Mouse (Mus musculus): ENCODE measurements around the gene Gramd4. TPM values are rescaled to one million over a fixed set of nuclear protein-coding genes. Genes with fewer than 3 reads are reported as not detected.
A peak's percentile ranks its signal among the peaks of the same experiment; 100 is the strongest.
"Not testable (repeated sequence)": the region's sequence is repeated elsewhere in the genome, so short reads cannot be mapped to it uniquely, and the experiment has no call there.

Gene Gramd4
- polyA plus RNA-seq, 1 experiment from 2014 or later: 18.7 TPM

DNA sequence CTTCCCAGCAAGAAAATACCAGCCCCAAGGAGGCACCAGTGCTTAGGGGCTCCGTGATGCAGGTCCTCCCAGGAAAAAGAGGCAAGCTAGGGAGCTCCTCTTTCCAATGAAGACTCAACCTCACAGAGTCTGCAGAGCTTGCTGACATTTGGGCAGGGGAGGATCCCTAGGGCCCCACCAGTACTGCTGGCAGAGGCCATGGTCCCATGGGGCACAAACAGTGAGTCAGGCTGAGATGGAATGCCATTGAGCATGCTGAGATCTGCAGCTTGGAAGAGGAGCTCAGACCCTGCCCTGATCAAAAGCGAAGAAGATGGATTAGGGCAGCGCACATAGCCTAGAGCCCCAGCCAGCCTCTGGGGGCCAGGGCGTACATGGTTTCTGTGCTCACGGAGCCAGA lies 16.1 kb upstream of the Gramd4 start:
- Histone ChIP-seq H3K36me3 (ENCODE audit: control insufficient read depth, insufficient read depth) (no peaks in the 10 kb centered on the region), H3K4me2 (ENCODE audit: low read depth, low read length) (no peak overlapping the region), H3K9me3 (replicated peaks; ENCODE audit: control insufficient read depth, low read length) (no peaks in the 10 kb centered on the region), H3K27me3 (ENCODE audit: control insufficient read depth, insufficient read depth, low read length) (peaks cover 15% of the 10 kb centered on the region), H3K27ac (ENCODE audit: low read length) (no peak overlapping the region), H3K4me3 (ENCODE audit: low read length) (no peak overlapping the region), H3K9ac (ENCODE audit: low read length) (no peak overlapping the region), H3K4me1 (ENCODE audit: control insufficient read depth, insufficient read depth, low read length) (no peaks in the 10 kb centered on the region)
- no peak for ATAC-seq (replicated peaks; ENCODE audit: extremely low read depth, insufficient read depth, low FRiP score)
- WGBS: 81% methylated on average over 5 of the region's 5 CpGs

DNA sequence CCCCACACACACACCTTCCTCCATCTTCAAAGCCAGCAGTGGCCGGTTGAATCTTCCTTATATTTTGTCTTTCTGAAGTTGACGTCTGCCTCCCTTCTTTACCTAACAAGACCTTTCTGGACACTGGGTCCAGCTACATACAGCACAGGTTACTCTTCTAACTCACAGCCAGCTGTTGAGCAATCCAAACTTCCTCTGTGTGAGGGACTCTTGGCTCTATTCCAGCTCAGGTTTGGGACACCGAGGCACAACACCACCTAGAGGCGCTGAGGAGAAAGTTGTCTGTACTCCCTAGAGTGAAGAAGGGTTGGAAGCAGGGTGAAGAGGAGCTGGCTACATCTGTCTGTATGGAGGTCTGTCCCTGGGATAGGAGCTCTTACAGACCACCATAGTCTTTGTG lies 15.1 kb upstream of the Gramd4 start:
- WGBS: 24% methylated on average over 4 of the region's 4 CpGs
- ATAC-seq (replicated peaks; ENCODE audit: extremely low read depth, insufficient read depth, low FRiP score): no peak
- Histone ChIP-seq H3K4me2 (ENCODE audit: low read depth, low read length) (no peak overlapping the region), H3K27ac (ENCODE audit: low read length) (no peak overlapping the region), H3K4me3 (ENCODE audit: low read length) (no peak overlapping the region), H3K4me1 (ENCODE audit: control insufficient read depth, insufficient read depth, low read length) (no peaks in the 10 kb centered on the region), H3K27me3 (ENCODE audit: control insufficient read depth, insufficient read depth, low read length) (peaks cover 15% of the 10 kb centered on the region), H3K36me3 (ENCODE audit: control insufficient read depth, insufficient read depth) (no peaks in the 10 kb centered on the region), H3K9me3 (replicated peaks; ENCODE audit: control insufficient read depth, low read length) (no peaks in the 10 kb centered on the region), H3K9ac (ENCODE audit: low read length) (no peak overlapping the region)

DNA sequence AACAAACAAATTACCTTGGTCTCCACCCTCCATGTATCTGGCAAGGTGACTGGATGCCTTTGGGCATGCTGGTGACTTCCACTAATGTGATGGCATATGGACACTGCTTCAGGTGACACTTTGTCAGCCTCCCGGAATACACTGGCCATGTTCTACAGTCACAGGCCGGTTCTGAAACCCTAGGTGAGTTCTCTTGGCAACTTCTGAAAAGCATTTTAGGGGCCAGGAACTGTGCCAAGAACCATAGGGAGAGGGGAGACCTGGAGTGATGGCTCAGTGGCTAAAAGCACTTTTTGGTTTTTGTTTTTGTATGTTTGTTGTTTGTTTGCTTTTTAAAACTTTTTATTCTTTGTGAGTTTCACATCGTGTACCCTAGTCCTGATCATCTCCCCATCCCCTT lies 8.0 kb upstream of the Gramd4 start:
- no peak for ATAC-seq (replicated peaks; ENCODE audit: extremely low read depth, insufficient read depth, low FRiP score)
- Histone ChIP-seq H3K4me3 (ENCODE audit: low read length) (no peak overlapping the region), H3K9ac (ENCODE audit: low read length) (no peak overlapping the region), H3K27me3 (ENCODE audit: control insufficient read depth, insufficient read depth, low read length) (peaks cover 3% of the 10 kb centered on the region; the same call in 1 of the 2 replicates), H3K4me1 (ENCODE audit: control insufficient read depth, insufficient read depth, low read length) (peaks cover 11% of the 10 kb centered on the region), H3K9me3 (replicated peaks; ENCODE audit: control insufficient read depth, low read length) (no peaks in the 10 kb centered on the region), H3K4me2 (ENCODE audit: low read depth, low read length) (no peak overlapping the region), H3K27ac (ENCODE audit: low read length) (no peak overlapping the region), H3K36me3 (ENCODE audit: control insufficient read depth, insufficient read depth) (no peaks in the 10 kb centered on the region)
- 80% methylated on average over 3 of the region's 3 CpGs for WGBS

DNA sequence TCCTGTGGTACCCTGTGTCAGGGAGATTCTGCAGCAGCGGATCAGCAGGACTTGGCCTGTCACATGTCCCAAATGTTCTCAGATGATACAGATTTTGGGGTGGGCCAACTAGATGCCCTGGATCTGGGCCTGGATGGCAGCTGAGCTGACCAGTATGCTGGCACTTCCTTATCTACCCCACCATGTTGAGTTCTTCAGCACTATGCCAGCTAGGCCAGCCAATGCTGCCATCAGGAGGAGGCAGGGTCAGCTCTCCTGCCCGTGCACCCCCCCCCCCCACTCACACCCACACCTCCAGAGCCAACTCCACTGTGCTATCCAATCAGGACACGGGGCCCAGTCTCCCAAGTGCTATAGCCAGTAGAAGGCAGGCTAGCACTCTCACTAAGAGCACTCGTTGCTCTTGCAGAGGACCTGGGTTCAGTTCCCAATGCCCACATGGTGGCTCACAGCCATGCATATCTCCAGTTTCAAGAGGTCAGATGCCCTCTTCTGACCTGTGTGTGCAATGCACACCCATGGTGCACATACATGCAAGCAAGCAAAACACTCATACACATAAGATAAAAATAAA lies 7.2 kb upstream of the Gramd4 start:
- Histone ChIP-seq H3K4me3 (ENCODE audit: low read length) (no peak overlapping the region), H3K4me2 (ENCODE audit: low read depth, low read length) (no peak overlapping the region), H3K9ac (ENCODE audit: low read length) (no peak overlapping the region), H3K36me3 (ENCODE audit: control insufficient read depth, insufficient read depth) (no peaks in the 10 kb centered on the region), H3K27ac (ENCODE audit: low read length) (no peak overlapping the region), H3K27me3 (ENCODE audit: control insufficient read depth, insufficient read depth, low read length) (peaks cover 3% of the 10 kb centered on the region; the same call in 1 of the 2 replicates), H3K4me1 (ENCODE audit: control insufficient read depth, insufficient read depth, low read length) (peaks cover 11% of the 10 kb centered on the region), H3K9me3 (replicated peaks; ENCODE audit: control insufficient read depth, low read length) (no peaks in the 10 kb centered on the region)
- 73% methylated on average over 4 of the region's 4 CpGs for WGBS
- no peak for ATAC-seq (replicated peaks; ENCODE audit: extremely low read depth, insufficient read depth, low FRiP score)

DNA sequence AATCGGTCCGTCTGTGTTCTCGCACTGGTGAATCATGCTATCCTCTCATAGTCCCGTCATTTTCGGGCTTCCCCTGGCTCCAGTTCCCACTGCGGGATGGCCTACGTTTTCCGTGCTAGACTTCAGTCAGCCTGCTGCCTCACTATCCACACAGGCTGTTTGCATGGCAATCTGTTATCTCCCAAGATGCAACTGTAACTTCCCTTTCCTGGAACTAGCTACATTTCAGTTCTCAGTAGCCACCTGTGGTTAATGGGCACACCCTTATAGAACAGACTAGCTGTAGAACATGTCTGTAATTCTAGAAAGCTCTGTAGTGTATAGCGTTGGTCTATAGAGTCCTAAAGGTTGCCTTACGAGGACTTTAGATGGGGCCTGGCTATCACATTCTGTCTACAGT lies 6.3 kb upstream of the Gramd4 start:
- Histone ChIP-seq H3K9ac (ENCODE audit: low read length) (no peak overlapping the region), H3K9me3 (replicated peaks; ENCODE audit: control insufficient read depth, low read length) (no peaks in the 10 kb centered on the region), H3K4me3 (ENCODE audit: low read length) (no peak overlapping the region), H3K36me3 (ENCODE audit: control insufficient read depth, insufficient read depth) (no peaks in the 10 kb centered on the region), H3K4me1 (ENCODE audit: control insufficient read depth, insufficient read depth, low read length) (peaks cover 11% of the 10 kb centered on the region), H3K27ac (ENCODE audit: low read length) (no peak overlapping the region), H3K4me2 (ENCODE audit: low read depth, low read length) (no peak overlapping the region), H3K27me3 (ENCODE audit: control insufficient read depth, insufficient read depth, low read length) (peaks cover 3% of the 10 kb centered on the region; the same call in 1 of the 2 replicates)
- ATAC-seq (replicated peaks; ENCODE audit: extremely low read depth, insufficient read depth, low FRiP score): no peak
- 69% methylated on average over 10 of the region's 10 CpGs for WGBS

DNA sequence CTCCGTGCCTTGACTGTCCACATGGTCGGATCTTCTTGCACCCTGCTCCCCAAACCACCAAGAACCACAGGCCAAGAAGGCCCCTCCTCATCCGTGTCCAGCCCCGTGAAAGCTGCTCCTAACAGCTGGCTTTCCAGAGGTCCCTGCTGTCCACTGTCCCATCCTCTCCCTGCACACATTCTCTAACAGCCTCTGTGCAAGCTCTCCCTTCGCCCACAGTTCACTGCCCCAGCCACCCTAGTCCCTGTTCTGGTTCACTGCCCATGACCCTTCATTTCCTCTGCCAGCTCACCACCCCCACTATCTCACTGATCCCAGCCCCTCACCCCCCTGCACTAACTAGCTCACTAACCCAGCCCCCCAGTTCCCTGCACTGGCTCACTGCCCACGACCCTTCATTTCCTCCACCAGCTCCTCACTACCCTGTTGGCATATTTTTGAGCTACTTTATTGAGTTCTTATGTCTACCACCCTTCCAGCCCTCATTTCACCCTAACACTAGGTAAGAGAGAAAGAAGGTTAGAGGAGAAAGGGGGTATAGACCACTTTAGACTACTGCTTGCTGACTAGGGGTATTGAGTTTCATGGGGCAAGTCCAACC lies 5.5 kb upstream of the Gramd4 start:
- H3K27ac ChIP-seq (ENCODE audit: low read length): no peak overlapping the region; the same call in 1 of the 2 replicates
- H3K4me1 ChIP-seq (ENCODE audit: control insufficient read depth, insufficient read depth, low read length): peaks cover 11% of the 10 kb centered on the region
- no peak overlapping the region for H3K4me2 ChIP-seq (ENCODE audit: low read depth, low read length)
- no peak overlapping the region for H3K4me3 ChIP-seq (ENCODE audit: low read length)
- ATAC-seq (replicated peaks; ENCODE audit: extremely low read depth, insufficient read depth, low FRiP score): no peak
- 68% methylated on average over 6 of the region's 6 CpGs for WGBS
- no peaks in the 10 kb centered on the region for H3K9me3 ChIP-seq (replicated peaks; ENCODE audit: control insufficient read depth, low read length)
- no peaks in the 10 kb centered on the region for H3K36me3 ChIP-seq (ENCODE audit: control insufficient read depth, insufficient read depth)
- H3K27me3 ChIP-seq (ENCODE audit: control insufficient read depth, insufficient read depth, low read length): no peaks in the 10 kb centered on the region
- no peak overlapping the region for H3K9ac ChIP-seq (ENCODE audit: low read length)

DNA sequence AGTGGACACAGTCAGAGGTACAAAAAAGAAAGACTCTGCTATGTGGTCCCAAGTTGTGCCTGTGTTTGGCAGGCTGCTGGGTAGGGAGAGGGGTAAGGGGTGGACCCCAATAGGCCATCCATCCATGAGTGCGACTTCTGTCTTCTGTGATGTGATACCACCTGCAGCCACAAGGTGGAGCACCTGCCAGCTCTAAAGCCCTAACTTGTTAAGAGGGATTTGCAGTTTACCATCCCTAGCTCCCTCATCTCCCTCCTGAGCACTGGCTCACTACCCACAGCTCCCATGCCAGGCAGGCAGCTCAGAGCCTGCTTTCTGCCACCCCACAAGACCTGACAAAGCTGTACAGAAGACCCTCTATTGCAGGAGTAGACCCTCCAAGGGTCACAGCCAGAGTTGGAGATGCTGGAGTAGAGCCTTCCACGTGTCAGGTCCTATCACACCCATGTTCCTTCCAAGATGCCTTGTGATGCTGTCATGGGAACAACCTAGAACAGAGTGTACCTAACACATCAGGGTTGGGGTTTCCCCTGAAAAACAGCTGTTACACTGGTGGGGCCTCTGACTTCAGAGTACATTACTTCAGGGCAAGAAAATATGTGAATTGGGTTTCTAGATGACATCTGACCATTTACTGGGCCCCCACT lies 3.5 kb upstream of the Gramd4 start:
- H3K9ac ChIP-seq (ENCODE audit: low read length): no peak overlapping the region
- no peak overlapping the region for H3K4me3 ChIP-seq (ENCODE audit: low read length)
- peak; percentile 19; the same call in 1 of the 2 replicates for ATAC-seq (replicated peaks; ENCODE audit: extremely low read depth, insufficient read depth, low FRiP score)
- no peak overlapping the region for H3K4me2 ChIP-seq (ENCODE audit: low read depth, low read length)
- H3K27me3 ChIP-seq (ENCODE audit: control insufficient read depth, insufficient read depth, low read length): no peaks in the 10 kb centered on the region
- 50% methylated on average over 2 of the region's 2 CpGs for WGBS
- H3K27ac ChIP-seq (ENCODE audit: low read length): no peak overlapping the region
- H3K9me3 ChIP-seq (replicated peaks; ENCODE audit: control insufficient read depth, low read length): no peaks in the 10 kb centered on the region
- H3K4me1 ChIP-seq (ENCODE audit: control insufficient read depth, insufficient read depth, low read length): peaks cover 20% of the 10 kb centered on the region
- H3K36me3 ChIP-seq (ENCODE audit: control insufficient read depth, insufficient read depth): no peaks in the 10 kb centered on the region

DNA sequence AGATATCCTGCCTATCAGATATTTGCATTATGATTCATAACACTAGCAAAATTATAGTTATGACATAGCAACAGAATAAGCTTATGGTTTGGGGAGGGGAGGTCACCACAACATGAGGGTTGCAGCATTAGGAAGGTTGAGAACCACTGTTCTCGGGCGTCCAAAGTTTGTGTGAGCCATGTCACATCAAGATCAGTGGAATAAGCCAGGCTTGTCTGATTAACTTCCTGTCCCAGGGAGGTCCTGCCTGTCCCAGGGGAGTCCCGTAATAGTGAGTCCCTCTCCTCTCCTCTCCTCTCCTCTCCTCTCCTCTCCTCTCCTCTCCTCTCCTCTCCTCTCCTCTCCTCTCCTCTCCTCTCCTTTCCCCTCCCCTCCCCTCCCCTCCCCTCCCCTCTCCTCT lies 2.6 kb upstream of the Gramd4 start:
- 76% methylated on average over 3 of the region's 3 CpGs for WGBS
- H3K4me2 ChIP-seq (ENCODE audit: low read depth, low read length); ATAC-seq (replicated peaks; ENCODE audit: extremely low read depth, insufficient read depth, low FRiP score); H3K27me3 ChIP-seq (ENCODE audit: control insufficient read depth, insufficient read depth, low read length); H3K9me3 ChIP-seq (replicated peaks; ENCODE audit: control insufficient read depth, low read length); H3K9ac ChIP-seq (ENCODE audit: low read length); H3K4me3 ChIP-seq (ENCODE audit: low read length); H3K36me3 ChIP-seq (ENCODE audit: control insufficient read depth, insufficient read depth); H3K27ac ChIP-seq (ENCODE audit: low read length): not testable (repeated sequence)
- peaks cover 24% of the 10 kb centered on the region for H3K4me1 ChIP-seq (ENCODE audit: control insufficient read depth, insufficient read depth, low read length)

DNA sequence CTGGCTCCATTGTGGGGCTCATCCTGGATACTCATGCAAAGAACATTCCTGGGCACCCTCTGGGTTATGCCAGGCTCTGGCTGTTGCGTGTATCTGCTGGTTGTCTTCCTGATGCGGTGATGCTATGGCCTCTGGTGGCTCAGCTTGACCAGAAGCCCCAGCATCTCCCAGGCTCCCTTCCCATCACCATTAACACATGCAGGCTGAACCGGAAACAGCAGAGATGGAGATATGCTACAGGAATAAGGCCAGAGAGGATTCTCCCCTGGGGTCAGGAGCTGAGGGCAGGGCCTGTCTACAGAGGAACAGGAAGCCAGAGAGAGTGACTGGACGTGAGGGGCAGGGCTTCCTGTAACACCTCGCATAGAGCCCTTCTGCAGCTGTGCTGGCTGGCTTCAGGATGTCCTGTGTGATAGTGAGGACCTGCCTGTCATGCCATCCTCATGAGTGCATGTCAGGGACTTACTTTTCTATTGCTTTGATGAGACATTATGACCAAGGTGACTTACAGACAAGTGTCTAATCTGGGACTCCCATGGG lies 1.2 kb upstream of the Gramd4 start:
- Histone ChIP-seq H3K4me3 (ENCODE audit: low read length) (no peak overlapping the region), H3K4me2 (ENCODE audit: low read depth, low read length) (no peak overlapping the region), H3K27me3 (ENCODE audit: control insufficient read depth, insufficient read depth, low read length) (no peaks in the 10 kb centered on the region), H3K27ac (ENCODE audit: low read length) (no peak overlapping the region), H3K36me3 (ENCODE audit: control insufficient read depth, insufficient read depth) (no peaks in the 10 kb centered on the region), H3K4me1 (ENCODE audit: control insufficient read depth, insufficient read depth, low read length) (peaks cover 38% of the 10 kb centered on the region), H3K9ac (ENCODE audit: low read length) (no peak overlapping the region), H3K9me3 (replicated peaks; ENCODE audit: control insufficient read depth, low read length) (no peaks in the 10 kb centered on the region)
- no peak for ATAC-seq (replicated peaks; ENCODE audit: extremely low read depth, insufficient read depth, low FRiP score)
- 75% methylated on average over 5 of the region's 5 CpGs for WGBS
